Mouse (Mus musculus) gastrocnemius, postnatal 4 days (tissue): ENCODE data around the gene S100a13. TPM values are rescaled to one million over a fixed set of nuclear protein-coding genes. Genes with fewer than 3 reads are reported as not detected.

Experiments
- DNase-seq, 2 experiments: peaks; one replicate each; pipeline ENCODE4 v3.0.0; 2021 to 2022; ENCODE audit warnings: low spot score in 2 of 2, mixed read lengths in 2 of 2
- long read RNA-seq, 2 experiments: library from polyadenylated mRNA; stranded (forward); transcript quantifications; one replicate each; pipeline ENCODE4 v2.0.0; 2021
- total RNA-seq, 2 experiments: library from RNA; stranded (reverse); gene quantifications; 2 replicates each; pipeline ENCODE4 v1.2.3; 2021

The S100a13 gene
- total RNA-seq, result 10 to 100 TPM; 22.6 to 23.3 TPM
- long read RNA-seq, experiment 1, partial matches to known transcripts, result 9 of 13 reads
- long read RNA-seq, experiment 1, other reads (novel, unspliced or antisense), result 4 of 13 reads
- long read RNA-seq, experiment 2, partial matches to known transcripts, result 17 of 19 reads
- long read RNA-seq, experiment 2, other reads (novel, unspliced or antisense), result 2 of 19 reads

GRCm38 (mm10) chr3:90513796-90514590 is at the start of gene S100a13, which contains the start of gene S100a1:
S100a13 (plus strand) TSS chr3:90514435.
S100a1 (minus strand) TSS chr3:90514392.
- DNase-seq, result peak in 1 of 2 experiments; percentile 52

GRCm38 (mm10) chr3:90464552-90465080 is 49.6 kb upstream of the S100a13 start:
- DNase-seq, result peak in 1 of 2 experiments; percentile 36

GRCm38 (mm10) chr3:90465081-90465685 is 49.1 kb upstream of the S100a13 start:
- DNase-seq, result peak in 1 of 2 experiments; percentile 57

- peak in 1 of 2 experiments; percentile 40 for DNase-seq
These were observed 48.4 kb upstream of the S100a13 start, which contains the start of gene Npr1 for GRCm38 (mm10) chr3:90465686-90466310. Npr1 (minus strand) TSS chr3:90465866.

- DNase-seq, result peak in 1 of 2 experiments; percentile 59
These were observed 47.9 kb upstream of the S100a13 start for GRCm38 (mm10) chr3:90466311-90466766.

GRCm38 (mm10) chr3:90467618-90468300 is 46.5 kb upstream of the S100a13 start:
- no peak for DNase-seq

- DNase-seq, result peak in 1 of 2 experiments; percentile 38
These were observed 42.0 kb upstream of the S100a13 start for GRCm38 (mm10) chr3:90472213-90472612.

GRCm38 (mm10) chr3:90475151-90475830 is 38.9 kb upstream of the S100a13 start:
- DNase-seq, result no peak

- peak; percentile 86 to 94 for DNase-seq
These were observed 38.2 kb upstream of the S100a13 start, which contains the start of gene Ilf2 for GRCm38 (mm10) chr3:90475831-90476611. Ilf2 (plus strand) TSS chr3:90476126.

- no peak for DNase-seq
These were observed 27.2 kb upstream of the S100a13 start for GRCm38 (mm10) chr3:90486998-90487397.

GRCm38 (mm10) chr3:90488576-90488975 is 25.7 kb upstream of the S100a13 start:
- DNase-seq, result no peak

GRCm38 (mm10) chr3:90490696-90491256 is 23.5 kb upstream of the S100a13 start, which contains the start of gene Snapin:
Snapin (minus strand) TSS chr3:90491033.
- peak; percentile 88 to 96 for DNase-seq

- no peak for DNase-seq
These were observed 22.9 kb upstream of the S100a13 start for GRCm38 (mm10) chr3:90491350-90491749.

- DNase-seq, result no peak
These were observed 20.2 kb upstream of the S100a13 start for GRCm38 (mm10) chr3:90493831-90494540.

GRCm38 (mm10) chr3:90495850-90496525 is 18.2 kb upstream of the S100a13 start:
- DNase-seq, result no peak

- DNase-seq, result no peak
These were observed 16.6 kb upstream of the S100a13 start for GRCm38 (mm10) chr3:90497597-90497996.

- no peak for DNase-seq
These were observed 10.8 kb upstream of the S100a13 start for GRCm38 (mm10) chr3:90503444-90503843.
